Mouse (Mus musculus): ENCODE measurements around the gene Pou6f2. TPM values are rescaled to one million over a fixed set of nuclear protein-coding genes. Genes with fewer than 3 reads are reported as not detected.

Gene Pou6f2
- total RNA-seq (2015) = not detected in 2 replicates
- not detected in 2 replicates for total RNA-seq (2017)

DNA sequence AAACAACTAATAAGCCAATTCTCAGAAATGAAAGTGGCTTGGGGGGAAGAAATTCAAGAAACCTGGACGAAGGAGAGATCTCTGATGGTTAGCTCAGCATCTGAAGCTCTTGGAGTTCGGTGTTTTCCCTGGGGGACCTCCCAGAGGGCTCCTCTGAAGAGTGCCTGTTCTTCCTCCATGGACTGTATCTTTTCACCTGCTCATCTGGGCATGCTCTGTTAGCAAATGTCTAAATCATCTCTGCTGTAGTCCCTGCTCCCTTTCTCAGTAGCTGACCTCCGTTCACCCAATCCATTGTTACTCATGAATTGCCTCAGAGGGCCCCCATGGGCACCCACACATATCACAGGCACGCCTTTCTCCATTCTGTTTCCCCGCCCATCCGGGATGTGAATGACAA lies at the start of gene Pou6f2:
Gene Pou6f2, minus strand, starts transcription at position 101 of the 400 bp plus-strand sequence.
- ATAC-seq (ENCODE audit: poor library complexity, severe bottlenecking) = no peak

DNA sequence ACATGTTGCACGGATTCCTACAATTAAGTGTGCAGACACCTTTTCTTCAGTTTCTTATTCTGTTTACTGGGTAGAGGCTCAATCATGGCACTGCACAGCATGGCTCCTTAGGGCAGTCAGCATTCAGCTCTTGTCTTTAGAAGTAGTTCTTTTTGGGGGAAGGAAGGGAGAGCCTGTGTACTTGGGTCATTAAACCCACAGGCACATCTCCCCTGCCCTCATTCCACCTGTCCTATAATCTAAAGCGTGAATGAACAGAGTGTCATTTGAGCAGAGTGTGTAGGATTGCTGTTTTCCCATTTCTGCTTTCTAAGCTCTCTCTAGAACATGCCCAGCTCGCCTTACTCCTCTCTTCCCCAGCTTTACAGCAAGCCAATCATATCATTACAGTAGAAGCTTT lies 42.4 kb upstream of the Pou6f2 start:
- no peak for ATAC-seq (ENCODE audit: poor library complexity, severe bottlenecking)

DNA sequence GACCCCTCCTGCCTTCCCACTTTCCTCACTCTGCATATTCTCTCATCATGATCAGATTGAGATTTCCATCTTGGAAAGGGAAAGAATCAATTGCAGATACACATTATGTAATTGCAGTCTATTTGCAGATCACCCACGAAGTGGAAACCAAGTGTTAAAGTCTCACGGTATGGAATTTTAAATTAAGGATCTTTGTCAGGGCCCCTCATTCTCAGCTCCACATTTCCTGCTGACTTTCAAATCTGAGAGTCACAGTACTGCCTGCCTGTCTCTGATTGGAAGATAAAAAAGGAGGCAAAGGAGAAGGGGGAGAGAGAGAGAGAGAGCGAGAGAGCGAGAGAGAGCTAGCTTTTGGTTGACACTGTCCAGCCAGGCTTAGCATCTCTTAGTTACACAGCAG lies 9.8 kb downstream of the Pou6f2 start:
- no peak for ATAC-seq (ENCODE audit: poor library complexity, severe bottlenecking)

DNA sequence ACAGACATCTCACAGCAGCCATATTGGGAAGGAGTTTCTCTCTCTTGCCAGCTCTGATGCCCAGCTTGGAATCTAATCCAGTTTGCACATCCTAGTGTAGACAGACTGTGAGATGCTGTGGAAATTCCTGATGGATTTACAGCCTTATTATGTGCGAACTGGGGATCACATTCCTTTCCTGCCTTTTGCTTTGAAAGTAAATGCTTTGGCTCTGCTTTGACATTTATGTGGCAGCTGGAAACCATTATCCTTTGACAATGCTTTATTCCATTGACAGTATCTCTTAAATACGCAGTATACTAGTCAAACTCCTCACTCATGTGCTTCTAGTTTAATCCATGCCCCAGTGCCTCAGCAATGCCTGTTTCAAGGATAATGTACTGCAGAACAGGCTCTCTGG lies 34.1 kb downstream of the Pou6f2 start:
- ATAC-seq (ENCODE audit: poor library complexity, severe bottlenecking) = no peak

DNA sequence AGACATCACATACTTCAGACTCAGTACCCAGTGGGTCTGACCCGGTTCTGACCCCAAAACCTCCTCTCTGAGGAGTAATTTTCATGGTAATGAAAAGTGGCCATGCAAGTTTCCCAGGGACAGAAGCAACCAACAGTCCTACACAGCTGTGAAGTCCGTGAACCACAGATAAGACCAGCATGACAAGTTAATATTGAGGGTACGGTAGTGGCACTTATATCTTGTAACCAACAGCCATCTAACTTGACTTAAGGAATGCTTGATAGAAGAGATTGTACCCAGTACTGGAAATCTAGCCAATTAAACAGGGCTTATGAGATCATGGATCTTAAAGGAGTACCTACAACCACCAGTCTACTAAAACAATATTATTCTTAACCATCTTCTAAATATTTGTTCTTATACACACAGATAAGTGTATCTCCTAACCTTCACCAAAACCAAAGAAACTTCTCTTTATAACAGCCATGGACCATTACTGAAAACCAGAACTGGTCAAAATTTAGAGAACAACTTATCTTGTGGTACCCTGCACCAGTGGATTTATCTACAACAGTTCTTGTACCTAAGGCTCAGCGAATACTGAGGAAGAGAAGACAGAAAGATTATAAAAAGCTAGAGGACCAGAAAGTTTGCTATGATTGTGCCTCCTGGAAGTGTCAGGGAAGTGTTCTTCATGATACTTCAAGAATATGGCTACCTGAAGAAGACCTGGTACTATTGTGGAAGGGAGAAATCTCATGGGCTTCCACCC lies 52.7 kb downstream of the Pou6f2 start:
- no peak for ATAC-seq (ENCODE audit: poor library complexity, severe bottlenecking)

DNA sequence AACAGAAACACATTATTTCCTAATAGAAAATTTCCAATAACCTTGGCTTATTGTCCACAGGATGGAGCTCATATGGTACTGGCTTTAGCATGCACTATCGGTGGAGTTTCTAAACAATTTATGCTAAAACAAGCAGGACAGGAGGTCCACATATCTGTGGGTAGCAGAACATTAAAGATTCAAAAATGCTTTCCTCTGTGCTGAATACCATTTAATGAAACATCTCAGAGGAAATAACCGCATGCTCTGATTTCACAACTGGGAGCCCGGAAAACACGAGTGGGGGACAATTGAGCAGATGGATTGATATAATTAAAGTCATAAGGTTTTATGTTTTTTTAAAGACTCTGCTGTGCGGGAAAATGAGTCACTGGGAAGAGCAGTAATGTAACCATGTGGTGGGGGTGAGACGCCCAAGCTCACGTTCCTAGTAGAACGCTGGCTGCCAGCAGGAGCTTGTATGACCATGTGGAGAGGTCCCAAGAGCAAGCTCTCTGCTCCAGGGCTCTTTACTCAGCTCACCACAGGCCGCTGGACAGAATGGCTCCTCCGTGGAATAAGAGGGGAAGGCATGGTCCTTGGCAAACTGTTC lies 58.5 kb downstream of the Pou6f2 start:
- ATAC-seq (ENCODE audit: poor library complexity, severe bottlenecking) = no peak

DNA sequence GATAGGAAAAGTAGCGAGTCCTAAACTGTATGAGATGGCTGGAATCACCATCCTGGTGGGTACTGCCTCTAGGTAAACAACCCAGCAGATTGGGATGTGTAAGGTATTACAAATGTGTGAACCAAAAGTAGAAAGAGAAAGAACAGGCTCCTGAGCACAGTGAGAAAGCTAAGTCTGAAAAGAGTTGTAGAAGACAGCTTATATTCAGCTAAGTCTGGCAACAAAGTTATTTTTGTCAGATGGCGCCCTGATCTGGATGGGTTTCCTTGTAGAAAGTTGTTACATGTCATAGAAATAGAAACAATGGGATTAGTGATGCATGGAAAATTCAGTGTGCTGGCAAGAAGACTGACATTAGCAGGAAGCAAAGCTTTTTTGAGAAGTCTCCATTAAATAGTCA lies 59.5 kb downstream of the Pou6f2 start:
- ATAC-seq (ENCODE audit: poor library complexity, severe bottlenecking) = no peak

DNA sequence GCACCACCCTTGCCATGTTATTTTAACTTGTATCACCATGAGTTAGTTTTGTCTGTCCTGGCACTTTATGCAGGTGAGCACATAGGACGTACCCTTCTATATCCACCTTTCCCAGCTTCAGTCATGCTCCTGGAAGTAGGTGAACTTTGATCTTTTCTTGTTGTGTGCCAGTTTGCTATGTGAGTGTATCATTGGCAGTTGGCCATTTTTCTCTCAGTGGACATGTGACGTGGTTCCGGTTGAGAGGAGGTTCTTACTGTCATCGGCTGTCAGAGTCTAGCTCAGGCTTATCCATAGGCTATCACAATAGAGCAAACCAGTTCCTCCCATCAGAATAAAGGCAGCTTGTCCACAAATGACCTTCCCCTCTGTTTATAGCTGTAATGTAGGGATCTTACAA lies 63.5 kb downstream of the Pou6f2 start:
- ATAC-seq (ENCODE audit: poor library complexity, severe bottlenecking) = no peak

DNA sequence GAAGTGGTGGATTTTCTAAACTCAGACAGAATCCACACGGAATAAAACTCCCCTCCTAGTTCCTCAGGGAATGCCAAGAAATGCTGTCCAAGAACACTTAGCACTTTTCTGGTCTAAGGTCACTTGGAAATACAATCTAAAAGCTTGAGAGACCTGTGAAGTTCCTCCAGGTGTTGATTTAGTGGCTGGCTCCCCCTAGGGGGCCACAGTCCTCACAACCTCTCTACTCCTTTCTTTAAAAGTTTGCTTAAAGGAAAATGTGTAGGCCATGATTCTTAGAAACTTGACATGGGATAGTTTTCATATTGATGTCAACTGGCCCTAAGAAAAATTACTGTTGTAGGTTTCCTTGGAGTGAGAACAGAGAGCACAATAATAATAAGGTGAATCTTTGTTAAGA lies 64.9 kb downstream of the Pou6f2 start:
- ATAC-seq (ENCODE audit: poor library complexity, severe bottlenecking) = no peak

DNA sequence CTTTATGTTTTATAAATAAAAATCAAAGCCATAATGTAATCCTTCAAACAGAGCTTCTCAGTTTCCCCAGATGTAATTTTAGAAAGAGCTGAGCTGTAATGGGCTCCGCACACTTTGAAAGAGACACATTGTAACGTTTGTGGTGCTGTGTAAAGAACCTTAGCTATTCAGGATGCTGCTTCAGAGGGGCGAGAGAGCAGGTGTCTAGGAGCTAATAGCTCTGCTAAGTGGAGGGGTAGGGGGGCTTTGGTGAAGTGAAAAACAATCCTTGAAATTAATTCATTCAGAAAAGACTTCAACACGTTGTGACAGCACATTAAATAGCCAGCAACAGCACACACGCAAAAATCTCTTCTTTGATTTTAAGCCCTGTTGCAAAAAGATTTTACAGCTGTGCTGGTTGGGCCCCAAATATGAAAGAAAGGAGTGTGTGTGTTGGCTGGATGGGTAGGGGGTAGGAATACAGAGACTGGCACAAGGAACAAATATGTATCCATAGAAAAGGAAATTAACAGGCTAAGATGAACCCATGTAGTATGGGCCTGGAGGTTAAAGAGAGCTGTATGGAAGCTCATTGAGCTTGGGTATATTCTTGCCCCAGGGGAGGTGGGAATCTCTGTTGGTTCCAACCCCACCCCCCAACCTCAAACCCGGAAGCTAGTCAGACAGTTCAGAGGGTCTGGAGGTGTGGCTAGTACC lies 73.4 kb downstream of the Pou6f2 start:
- ATAC-seq (ENCODE audit: poor library complexity, severe bottlenecking) = no peak

DNA sequence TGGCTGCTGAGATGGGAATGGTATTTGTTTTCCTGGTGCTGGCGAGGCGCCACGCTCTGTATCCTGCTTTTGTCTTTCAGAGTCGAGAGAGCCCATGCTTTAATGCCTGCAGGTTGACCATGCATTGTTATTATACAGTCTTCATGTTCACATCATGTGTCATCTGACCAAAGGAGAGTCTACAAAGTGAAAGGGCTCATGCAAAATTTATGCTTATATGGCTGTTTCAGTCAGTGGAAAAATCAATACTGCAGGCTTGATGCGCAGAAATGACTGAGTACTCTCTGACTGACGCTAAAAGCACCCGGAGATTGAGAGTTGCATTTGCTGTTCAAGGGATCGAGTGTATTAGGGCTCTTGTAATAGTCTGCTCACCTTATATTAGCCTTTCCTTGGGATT lies 74.1 kb downstream of the Pou6f2 start:
- ATAC-seq (ENCODE audit: poor library complexity, severe bottlenecking) = no peak

DNA sequence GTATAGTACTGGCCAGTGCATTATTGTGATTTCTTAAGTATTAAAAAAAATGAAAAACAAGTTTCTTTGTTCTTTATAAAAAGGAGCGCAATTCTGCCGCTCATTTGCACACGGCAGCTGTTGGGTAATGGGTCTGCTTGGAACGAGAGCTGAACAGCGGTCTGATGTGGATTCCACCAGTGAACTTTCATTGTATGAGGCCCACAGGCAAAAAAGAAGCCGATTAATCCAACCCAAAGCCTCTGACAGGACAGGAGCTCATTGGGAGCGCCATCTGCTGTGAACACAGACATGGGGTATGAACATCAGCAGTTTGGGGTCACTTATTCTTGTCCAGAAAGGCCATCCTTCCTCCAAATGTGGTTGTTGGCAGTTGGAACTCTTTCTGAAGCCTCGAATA lies 84.9 kb downstream of the Pou6f2 start:
- no peak for ATAC-seq (ENCODE audit: poor library complexity, severe bottlenecking)

DNA sequence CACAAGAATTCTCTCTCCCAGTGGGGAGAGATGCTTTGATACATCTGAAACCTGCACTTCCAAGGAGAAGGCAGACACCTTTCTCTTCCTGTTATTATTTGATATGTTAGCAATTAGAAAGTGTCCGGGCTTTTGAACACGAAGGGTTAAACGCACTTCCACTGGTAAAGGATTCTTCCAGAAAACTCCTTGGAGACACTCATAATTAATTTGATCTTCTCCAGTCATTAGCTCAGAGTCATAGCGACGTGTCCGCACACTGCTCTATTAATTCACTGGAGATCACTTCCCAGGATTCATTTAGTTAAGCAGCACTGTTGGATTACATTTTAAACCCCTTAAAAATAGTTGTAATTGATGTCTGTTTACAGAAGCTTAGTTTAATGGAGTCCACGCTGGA lies 88.5 kb downstream of the Pou6f2 start:
- ATAC-seq (ENCODE audit: poor library complexity, severe bottlenecking) = no peak

DNA sequence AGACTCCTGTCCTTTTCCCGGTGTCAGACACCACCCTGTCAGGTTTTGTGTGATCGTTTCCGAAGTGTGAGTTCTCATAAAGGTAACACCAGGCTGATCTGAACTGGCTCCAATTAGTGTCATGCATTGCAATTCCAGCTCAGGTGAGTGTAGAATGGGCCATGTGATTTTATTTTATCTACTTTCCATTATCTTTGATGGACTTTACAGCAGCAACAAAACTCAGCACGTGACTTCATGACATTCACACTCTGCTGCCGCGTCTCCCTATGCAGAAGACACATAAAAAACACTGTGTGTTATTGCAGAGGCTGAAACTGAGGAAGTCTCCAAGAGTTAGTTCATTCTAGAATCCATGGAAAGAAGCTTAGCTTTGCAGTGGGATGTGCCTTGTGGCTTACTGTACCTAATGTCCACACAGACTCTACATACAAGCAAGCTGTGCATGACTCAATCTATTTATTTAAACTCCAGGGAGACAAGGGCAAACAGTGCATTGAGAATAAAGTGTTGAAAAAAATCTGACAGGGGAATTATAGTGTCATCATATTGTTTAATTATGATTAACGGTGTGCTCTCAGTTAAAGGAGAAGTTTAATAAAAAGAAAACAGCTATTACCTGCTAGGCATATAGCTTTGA lies 90.9 kb downstream of the Pou6f2 start:
- no peak for ATAC-seq (ENCODE audit: poor library complexity, severe bottlenecking)

DNA sequence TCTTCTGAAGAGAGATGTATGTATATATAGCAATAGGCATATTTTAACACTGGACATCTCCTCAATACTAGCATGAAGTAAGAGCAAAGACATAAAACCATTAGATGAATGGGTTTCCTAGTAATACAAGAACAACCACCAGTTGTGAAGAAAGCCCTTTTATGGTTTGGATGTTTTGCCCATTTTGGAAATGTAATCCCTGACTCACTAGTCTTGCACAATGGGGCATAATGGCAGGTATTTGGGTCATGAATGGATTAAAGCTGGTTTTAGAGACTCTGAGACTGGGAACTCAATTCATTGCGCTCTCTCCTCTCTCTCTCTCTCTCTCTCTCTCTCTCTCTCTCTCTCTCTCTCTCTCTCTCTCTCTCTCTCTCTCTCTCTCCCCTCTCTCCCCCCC lies 97.5 kb downstream of the Pou6f2 start:
- ATAC-seq (ENCODE audit: poor library complexity, severe bottlenecking) = no peak

DNA sequence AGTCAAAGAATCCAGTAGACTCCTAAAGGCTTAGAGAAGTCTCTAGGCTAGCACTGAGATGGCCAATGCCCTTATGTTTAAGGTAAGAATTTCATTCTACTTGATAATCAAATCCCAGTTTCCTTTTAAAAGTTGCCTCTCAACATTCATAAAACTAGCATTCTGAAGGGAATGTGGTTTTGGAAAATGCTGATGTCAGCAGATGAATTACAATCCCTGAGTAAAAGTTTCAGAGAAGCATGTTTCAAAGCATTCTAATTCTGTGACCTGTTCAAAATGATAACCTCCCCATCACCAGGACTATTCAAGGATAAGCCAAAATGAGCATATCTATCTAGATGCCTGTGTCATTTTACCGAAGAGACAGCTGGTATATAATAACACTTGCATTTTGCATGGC lies 104.0 kb downstream of the Pou6f2 start:
- no peak for ATAC-seq (ENCODE audit: poor library complexity, severe bottlenecking)

DNA sequence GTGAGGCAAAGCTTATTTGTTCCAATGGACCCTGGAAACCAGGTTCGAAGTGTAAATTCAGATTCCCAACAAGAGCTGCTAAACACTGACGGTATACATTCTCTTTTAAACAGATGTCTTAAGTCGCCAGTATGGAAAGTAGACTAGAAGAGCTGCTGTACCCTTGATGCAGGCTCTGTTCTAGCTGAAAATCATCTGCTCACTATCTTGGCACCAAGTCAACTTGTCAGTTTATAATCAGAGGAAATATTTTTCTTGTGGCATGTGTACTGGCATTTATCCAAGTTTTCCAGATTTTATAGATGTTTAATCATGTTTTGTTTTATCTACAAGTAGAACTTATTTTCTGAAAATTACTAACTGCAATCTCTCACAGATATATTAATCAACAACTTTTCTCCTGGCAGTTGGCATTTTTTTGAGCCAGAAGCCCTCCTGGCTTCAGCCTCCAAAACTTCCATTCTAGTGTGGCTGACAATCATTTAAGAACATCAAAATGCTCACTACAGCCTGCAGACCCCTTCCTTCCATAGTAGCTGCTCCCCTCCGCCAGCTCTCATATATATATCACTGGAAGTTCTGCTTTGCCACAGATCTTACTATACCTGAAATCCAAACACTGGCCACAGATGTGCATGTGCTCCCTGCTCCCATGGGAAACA lies 107.1 kb downstream of the Pou6f2 start:
- ATAC-seq (ENCODE audit: poor library complexity, severe bottlenecking) = no peak

DNA sequence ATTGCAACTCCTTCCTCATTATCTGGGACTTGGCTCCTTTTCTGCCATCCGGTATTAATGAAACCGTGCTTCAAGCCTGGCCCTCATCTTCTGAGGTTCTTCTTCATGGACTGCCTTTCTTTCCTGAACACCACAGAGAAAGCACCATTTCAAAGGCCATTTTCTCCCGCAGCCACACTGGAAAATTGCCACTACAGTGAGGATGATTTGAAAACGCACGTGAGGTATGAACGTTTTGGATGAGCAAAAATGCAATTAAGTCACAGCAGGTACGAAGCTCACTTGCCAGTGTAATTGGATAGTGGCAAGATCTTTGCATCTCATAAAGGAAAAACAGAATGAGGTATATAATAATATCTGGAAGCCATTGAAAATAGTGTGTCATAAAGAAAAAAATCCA lies 110.0 kb downstream of the Pou6f2 start:
- ATAC-seq (ENCODE audit: poor library complexity, severe bottlenecking) = no peak

DNA sequence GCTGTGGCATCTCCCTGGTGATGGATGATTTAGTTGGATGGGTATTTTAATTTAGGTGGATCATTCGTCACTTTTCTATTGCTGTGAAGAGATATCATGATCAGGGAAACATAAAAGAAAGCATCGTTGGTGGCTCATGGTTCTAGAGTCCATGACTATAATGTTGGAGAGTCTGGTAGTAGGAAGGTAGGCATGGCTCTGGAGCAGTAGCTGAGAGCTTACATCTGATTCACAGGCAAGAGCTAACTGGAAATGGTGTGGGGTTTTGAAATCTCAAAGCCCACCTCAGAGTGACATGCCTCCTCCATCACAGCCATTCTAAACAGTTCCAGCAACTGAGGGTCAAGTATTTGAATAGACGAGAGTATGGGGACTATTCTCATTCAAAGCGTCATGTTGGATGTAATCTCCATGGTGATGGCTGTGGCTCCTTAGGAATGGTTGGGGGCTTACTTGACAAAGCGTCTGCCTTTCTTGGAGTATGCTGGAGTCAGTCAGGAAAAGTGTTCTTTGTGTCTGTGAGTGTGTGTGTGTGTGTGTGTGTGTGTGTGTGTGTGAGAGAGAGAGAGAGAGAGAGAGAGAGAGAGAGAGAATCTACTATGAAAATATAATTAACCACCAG lies 115.0 kb downstream of the Pou6f2 start:
- no peak for ATAC-seq (ENCODE audit: poor library complexity, severe bottlenecking)

DNA sequence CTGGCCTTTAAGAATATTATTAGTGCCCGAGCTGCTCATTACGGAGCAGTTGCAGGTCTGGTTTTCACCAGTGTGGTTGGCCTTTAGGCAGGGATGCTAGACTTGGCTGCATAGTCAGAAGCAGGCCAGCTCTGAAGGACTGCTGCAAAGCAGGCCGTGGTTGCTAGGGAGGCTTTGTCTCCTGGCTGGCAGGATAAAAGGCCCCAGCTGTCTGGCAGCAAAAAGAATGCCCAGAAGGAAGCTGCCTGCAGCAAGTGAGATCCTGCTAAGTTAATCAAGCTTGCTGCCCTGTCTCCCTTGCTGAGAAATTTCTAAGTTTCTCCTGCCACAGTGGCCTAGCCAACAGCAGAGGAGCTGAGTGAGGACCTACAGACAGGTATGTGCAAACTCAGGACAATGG lies 116.4 kb downstream of the Pou6f2 start:
- ATAC-seq (ENCODE audit: poor library complexity, severe bottlenecking) = no peak

DNA sequence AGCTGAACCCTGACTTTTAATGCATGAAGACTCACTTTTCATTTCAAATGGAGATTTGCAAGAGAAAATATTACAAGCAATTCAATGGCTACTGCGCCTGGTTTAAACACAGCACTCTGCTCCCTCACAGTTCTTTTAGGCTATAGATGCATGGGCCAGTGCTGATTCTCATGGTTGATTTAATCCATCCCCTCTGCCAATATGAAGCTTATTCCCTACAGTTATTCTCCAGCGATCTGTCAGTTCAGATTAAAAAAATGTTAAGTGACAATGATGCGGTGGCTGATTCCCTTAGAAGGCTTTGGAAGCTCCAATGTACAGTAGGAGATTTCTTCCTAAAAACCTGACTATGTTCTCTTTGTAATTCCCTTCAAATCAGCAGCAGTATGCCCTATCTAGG lies 144.4 kb downstream of the Pou6f2 start:
- ATAC-seq (ENCODE audit: poor library complexity, severe bottlenecking) = no peak
